Mouse (Mus musculus): Measurements from ENCODE around the gene Rad51. TPM values are rescaled to one million over a fixed set of nuclear protein-coding genes. Genes with fewer than 3 reads are reported as not detected.

The Rad51 gene
- polyA plus RNA-seq, 1 experiment: 8.7 TPM

GRCm38 (mm10) chr2:119145199-119145598, 32.6 kb downstream of the Rad51 start:
- H3K27me3 ChIP-seq (ENCODE audit: control insufficient read depth, insufficient read depth, insufficient read length): no peaks in the 10 kb centered on the region
- H3K79me2 ChIP-seq (ENCODE audit: control insufficient read depth, insufficient read depth): no peaks in the 10 kb centered on the region
- TF ChIP-seq SRF (IDR thresholded peaks at IDR 0.05; ENCODE audit: control insufficient read depth, insufficient read length, low read depth) (no peak), TCF3 (IDR thresholded peaks at IDR 0.05; ENCODE audit: insufficient read length, low read depth) (no peak), MYOG (IDR thresholded peaks at IDR 0.05; ENCODE audit: control insufficient read depth in 1 of 3, insufficient read depth in 1 of 3, insufficient read length in 2 of 3, low read depth in 2 of 3) (no peak), MAX (IDR thresholded peaks at IDR 0.05; ENCODE audit: low read depth) (no peak), USF1 (IDR thresholded peaks at IDR 0.05; ENCODE audit: low read depth) (no peak), MYOD1 (IDR thresholded peaks at IDR 0.05; ENCODE audit: control insufficient read depth in 1 of 3, insufficient read length in 2 of 3, low read depth in 2 of 3) (no peak), POLR2AphosphoS2 (IDR thresholded peaks at IDR 0.05; ENCODE audit: insufficient read length, low read depth) (no peak), POLR2A (IDR thresholded peaks at IDR 0.05; ENCODE audit: insufficient read length, low read depth) (no peak), CEBPB (IDR thresholded peaks at IDR 0.05; ENCODE audit: insufficient read depth, poor library complexity, severe bottlenecking) (no peak), E2F4 (IDR thresholded peaks at IDR 0.05; ENCODE audit: insufficient read depth) (no peak), TCF12 (IDR thresholded peaks at IDR 0.05; ENCODE audit: insufficient read depth, poor library complexity, severe bottlenecking) (no peak), REST (IDR thresholded peaks at IDR 0.05; ENCODE audit: insufficient read depth, insufficient read length) (no peak)
- no peak overlapping the region for H3ac ChIP-seq (ENCODE audit: control insufficient read depth, insufficient read length)
- H3K36me3 ChIP-seq (ENCODE audit: control insufficient read depth, insufficient read depth): peaks cover 35% of the 10 kb centered on the region
- H3K4me3 ChIP-seq: no peak overlapping the region
- H3K4me2 ChIP-seq (ENCODE audit: low read depth): no peak overlapping the region

GRCm38 (mm10) chr2:119146435-119146834, 33.8 kb downstream of the Rad51 start:
- H3ac ChIP-seq (ENCODE audit: control insufficient read depth, insufficient read length): no peak overlapping the region
- no peak for TF ChIP-seq POLR2AphosphoS2 (IDR thresholded peaks at IDR 0.05; ENCODE audit: insufficient read length, low read depth)
- no peak for TF ChIP-seq MAX (IDR thresholded peaks at IDR 0.05; ENCODE audit: low read depth)
- TF ChIP-seq POLR2A (IDR thresholded peaks at IDR 0.05; ENCODE audit: insufficient read length, low read depth): no peak
- TF ChIP-seq TCF3 (IDR thresholded peaks at IDR 0.05; ENCODE audit: insufficient read length, low read depth): no peak
- no peak for TF ChIP-seq USF1 (IDR thresholded peaks at IDR 0.05; ENCODE audit: low read depth)
- TF ChIP-seq SRF (IDR thresholded peaks at IDR 0.05; ENCODE audit: control insufficient read depth, insufficient read length, low read depth): no peak
- H3K4me3 ChIP-seq: no peak overlapping the region
- no peaks in the 10 kb centered on the region for H3K27me3 ChIP-seq (ENCODE audit: control insufficient read depth, insufficient read depth, insufficient read length)
- H3K4me2 ChIP-seq (ENCODE audit: low read depth): no peak overlapping the region
- no peaks in the 10 kb centered on the region for H3K79me2 ChIP-seq (ENCODE audit: control insufficient read depth, insufficient read depth)
- peaks cover 32% of the 10 kb centered on the region for H3K36me3 ChIP-seq (ENCODE audit: control insufficient read depth, insufficient read depth)

GRCm38 (mm10) chr2:119147160-119147678, 34.6 kb downstream of the Rad51 start:
- no peak overlapping the region for H3ac ChIP-seq (ENCODE audit: control insufficient read depth, insufficient read length)
- no peaks in the 10 kb centered on the region for H3K27me3 ChIP-seq (ENCODE audit: control insufficient read depth, insufficient read depth, insufficient read length)
- no peak overlapping the region for H3K4me2 ChIP-seq (ENCODE audit: low read depth)
- peaks cover 31% of the 10 kb centered on the region for H3K36me3 ChIP-seq (ENCODE audit: control insufficient read depth, insufficient read depth)
- H3K79me2 ChIP-seq (ENCODE audit: control insufficient read depth, insufficient read depth): no peaks in the 10 kb centered on the region
- TF ChIP-seq MYOD1 (IDR thresholded peaks at IDR 0.05; ENCODE audit: control insufficient read depth in 1 of 3, insufficient read length in 2 of 3, low read depth in 2 of 3) (no peak), POLR2A (IDR thresholded peaks at IDR 0.05; ENCODE audit: insufficient read length, low read depth) (no peak), REST (IDR thresholded peaks at IDR 0.05; ENCODE audit: insufficient read depth, insufficient read length) (no peak), E2F4 (IDR thresholded peaks at IDR 0.05; ENCODE audit: insufficient read depth) (no peak), MYOG (IDR thresholded peaks at IDR 0.05; ENCODE audit: control insufficient read depth in 1 of 3, insufficient read depth in 1 of 3, insufficient read length in 2 of 3, low read depth in 2 of 3) (no peak), POLR2AphosphoS2 (IDR thresholded peaks at IDR 0.05; ENCODE audit: insufficient read length, low read depth) (no peak), TCF3 (IDR thresholded peaks at IDR 0.05; ENCODE audit: insufficient read length, low read depth) (no peak), USF1 (IDR thresholded peaks at IDR 0.05; ENCODE audit: low read depth) (no peak), CEBPB (IDR thresholded peaks at IDR 0.05; ENCODE audit: insufficient read depth, poor library complexity, severe bottlenecking) (no peak), MAX (IDR thresholded peaks at IDR 0.05; ENCODE audit: low read depth) (no peak), TCF12 (IDR thresholded peaks at IDR 0.05; ENCODE audit: insufficient read depth, poor library complexity, severe bottlenecking) (no peak)
- no peak overlapping the region for H3K4me3 ChIP-seq

GRCm38 (mm10) chr2:119147775-119148174, 35.2 kb downstream of the Rad51 start:
- Histone ChIP-seq H3K27me3 (ENCODE audit: control insufficient read depth, insufficient read depth, insufficient read length) (no peaks in the 10 kb centered on the region), H3K4me3 (no peak overlapping the region), H3ac (ENCODE audit: control insufficient read depth, insufficient read length) (no peak overlapping the region), H3K36me3 (ENCODE audit: control insufficient read depth, insufficient read depth) (peaks cover 31% of the 10 kb centered on the region), H3K79me2 (ENCODE audit: control insufficient read depth, insufficient read depth) (no peaks in the 10 kb centered on the region), H3K4me2 (ENCODE audit: low read depth) (no peak overlapping the region)
- TF ChIP-seq REST (IDR thresholded peaks at IDR 0.05; ENCODE audit: insufficient read depth, insufficient read length) (no peak), POLR2AphosphoS2 (IDR thresholded peaks at IDR 0.05; ENCODE audit: insufficient read length, low read depth) (no peak), TCF12 (IDR thresholded peaks at IDR 0.05; ENCODE audit: insufficient read depth, poor library complexity, severe bottlenecking) (no peak), E2F4 (IDR thresholded peaks at IDR 0.05; ENCODE audit: insufficient read depth) (no peak), MAX (IDR thresholded peaks at IDR 0.05; ENCODE audit: low read depth) (no peak), MYOD1 (IDR thresholded peaks at IDR 0.05; ENCODE audit: control insufficient read depth in 1 of 3, insufficient read length in 2 of 3, low read depth in 2 of 3) (no peak)

GRCm38 (mm10) chr2:119152255-119152654, 39.7 kb downstream of the Rad51 start:
- H3K36me3 ChIP-seq (ENCODE audit: control insufficient read depth, insufficient read depth): peaks cover 21% of the 10 kb centered on the region
- H3K79me2 ChIP-seq (ENCODE audit: control insufficient read depth, insufficient read depth): peaks cover 15% of the 10 kb centered on the region
- no peak overlapping the region for H3K4me3 ChIP-seq
- TF ChIP-seq MYOD1 (IDR thresholded peaks at IDR 0.05; ENCODE audit: control insufficient read depth in 1 of 3, insufficient read length in 2 of 3, low read depth in 2 of 3) (no peak), TCF12 (IDR thresholded peaks at IDR 0.05; ENCODE audit: insufficient read depth, poor library complexity, severe bottlenecking) (no peak), REST (IDR thresholded peaks at IDR 0.05; ENCODE audit: insufficient read depth, insufficient read length) (no peak), TCF3 (IDR thresholded peaks at IDR 0.05; ENCODE audit: insufficient read length, low read depth) (no peak), POLR2AphosphoS2 (IDR thresholded peaks at IDR 0.05; ENCODE audit: insufficient read length, low read depth) (no peak), E2F4 (IDR thresholded peaks at IDR 0.05; ENCODE audit: insufficient read depth) (no peak)
- no peak overlapping the region for H3ac ChIP-seq (ENCODE audit: control insufficient read depth, insufficient read length)
- no peaks in the 10 kb centered on the region for H3K27me3 ChIP-seq (ENCODE audit: control insufficient read depth, insufficient read depth, insufficient read length)
- no peak overlapping the region for H3K4me2 ChIP-seq (ENCODE audit: low read depth)
